17 mouse cellular contexts compared by ENCODE assay signal in genomic region chr14:11881082-11881481, GRCm38 (mm10).
DNase-seq lines count a peak whose midpoint lies in the region; ATAC-seq and TF ChIP-seq lines count a peak whose summit lies in the region.
"Had no signal": no experiment of that assay in that cellular context is flagged by ENCODE, and none has a peak within 500 bp of the region (broad histone marks: within the 10 kb centered on the region; RNA-seq: fewer than 3 reads in every experiment).

No protein-coding gene starts in this region.

- intact Hi-C loops in heart, postnatal 25 days (cut with DNase I), result loop anchor here (2.0 to 5.0 kb wide), 3 partner anchors 14 to 256 kb away; no protein-coding TSS in a partner anchor

- H3K4me1 ChIP-seq in kidney, adult 2 months (ENCODE audit: control insufficient read depth, insufficient read depth, low read length), result peaks cover 13% of the 10 kb centered on the region
- 0 out of 2 replicates have a peak, but pooled peaks cover 9% of the 10 kb centered on the region for H3K4me1 ChIP-seq in midbrain, postnatal 0 days (ENCODE audit: insufficient read depth, low read length)

- ATAC-seq in midbrain, postnatal 0 days (ENCODE audit: low FRiP score), result no peak
- ATAC-seq: liver, postnatal 0 days had no signal

- TF ChIP-seq CTCF in kidney, adult 2 months (conservative IDR thresholded peaks at IDR 0.05; ENCODE audit: insufficient read depth, insufficient read length, low read depth, low read length), result no peak
- no peak for TF ChIP-seq CTCF in midbrain, postnatal 0 days (IDR thresholded peaks at IDR 0.05)

- WGBS in kidney, adult 2 months, result 65% methylated on average over 3 of the region's 3 CpGs
- 89% methylated on average over 3 of the region's 3 CpGs for WGBS in midbrain, postnatal 0 days

- no peaks in the 10 kb centered on the region for H3K36me3 ChIP-seq in kidney, adult 2 months (ENCODE audit: control insufficient read depth, insufficient read depth, low read length)
- no peaks in the 10 kb centered on the region for H3K36me3 ChIP-seq in midbrain, postnatal 0 days (ENCODE audit: insufficient read depth, low read length)
- H3K36me3 ChIP-seq: embryonic facial prominence, embryonic 15.5 days; hindbrain, embryonic 10.5 days; midbrain, embryonic 10.5 days had no signal

- no peaks in the 10 kb centered on the region for H3K9me3 ChIP-seq in midbrain, postnatal 0 days (ENCODE audit: low read length)
- H3K9me3 ChIP-seq: embryonic facial prominence, embryonic 15.5 days; hindbrain, embryonic 10.5 days; midbrain, embryonic 10.5 days had no signal

- no peak overlapping the region for H3K9ac ChIP-seq in midbrain, postnatal 0 days (replicated peaks; ENCODE audit: low read length, poor library complexity, severe bottlenecking)
- H3K9ac ChIP-seq: embryonic facial prominence, embryonic 15.5 days; liver, postnatal 0 days had no signal

- peak; percentile 46 for DNase-seq in adrenal gland, adult 2 months
- no peak for DNase-seq in adrenal gland, postnatal 25 days
- DNase-seq in heart, adult 8-10 months (ENCODE audit: low spot score), result peak; percentile 59
- DNase-seq in heart, postnatal 25 days (ENCODE audit: low spot score), result no peak
- DNase-seq in kidney, adult 2 months, result peak; percentile 85
- peak; percentile 51 to 81 for DNase-seq in kidney, postnatal 25 days
- no peak for DNase-seq in urinary bladder, postnatal 14 days (ENCODE audit: low spot score)
- no peak for DNase-seq in midbrain, postnatal 0 days (ENCODE audit: low spot score)
- DNase-seq: cerebellum, adult 9-10 months; gastrocnemius, postnatal 25 days; liver; liver, postnatal 0 days; right cerebral cortex, postnatal 14 days; thymus, postnatal 14 days had no signal

- H3K27ac ChIP-seq in kidney, adult 2 months (ENCODE audit: insufficient read depth, low read depth, low read length), result peak overlapping the region; percentile 34
- H3K27ac ChIP-seq in midbrain, postnatal 0 days (ENCODE audit: low read depth, low read length), result no peak overlapping the region
- H3K27ac ChIP-seq: embryonic facial prominence, embryonic 15.5 days; hindbrain, embryonic 10.5 days; midbrain, embryonic 10.5 days had no signal

- no peak overlapping the region for H3K4me3 ChIP-seq in kidney, adult 2 months (ENCODE audit: insufficient read depth, low read depth, low read length)
- no peak overlapping the region for H3K4me3 ChIP-seq in midbrain, postnatal 0 days (ENCODE audit: low read depth, low read length)
- H3K4me3 ChIP-seq: embryonic facial prominence, embryonic 15.5 days; hindbrain, embryonic 10.5 days; midbrain, embryonic 10.5 days had no signal

- H3K4me2 ChIP-seq in midbrain, postnatal 0 days (ENCODE audit: low read depth, low read length, poor library complexity, severe bottlenecking), result no peak overlapping the region
- H3K4me2 ChIP-seq: embryonic facial prominence, embryonic 15.5 days had no signal

- no peaks in the 10 kb centered on the region for H3K27me3 ChIP-seq in kidney, adult 2 months (replicated peaks; ENCODE audit: control insufficient read depth, insufficient read depth, low read length)
- no peaks in the 10 kb centered on the region for H3K27me3 ChIP-seq in midbrain, postnatal 0 days (ENCODE audit: insufficient read depth, low read length)
- H3K27me3 ChIP-seq: embryonic facial prominence, embryonic 15.5 days had no signal

- no peak for TF ChIP-seq POLR2A in kidney, adult 2 months (IDR thresholded peaks at IDR 0.05; ENCODE audit: low read depth, low read length)

Comparison
In these comparisons a context has a peak if more than half of its experiments do, and no peak if none do; other contexts are left out.
1. DNase-seq: peak in adrenal gland, adult 2 months (single experiment), heart, adult 8-10 months (single experiment), kidney, adult 2 months (single experiment) and kidney, postnatal 25 days (2 of 2); none in adrenal gland, postnatal 25 days (single experiment), heart, postnatal 25 days (single experiment), urinary bladder, postnatal 14 days (single experiment) and midbrain, postnatal 0 days (single experiment).